Mouse (Mus musculus): ENCODE data around the gene Cbx4.

- TF ChIP-seq CTCF (conservative IDR thresholded peaks at IDR 0.05; ENCODE audit: insufficient read depth, insufficient read length, low read depth, low read length) (peak; percentile 55), POLR2A (IDR thresholded peaks at IDR 0.05; ENCODE audit: low read depth, low read length) (no peak)
Measured at GRCm38 (mm10) chr11:119054351-119055345, 31.4 kb downstream of the Cbx4 start.
